Mouse (Mus musculus) neural tube, embryonic 14.5 days (tissue): ENCODE measurements around the gene Katna1. TPM values are rescaled to one million over a fixed set of nuclear protein-coding genes. Genes with fewer than 3 reads are reported as not detected.

Source experiments
- ATAC-seq: fragments of 200-750 bp; cut with Nextera tagmentation; 2 replicates; pipeline ENCODE4 v1.8.0; 2017; ENCODE audit warnings: low read depth, mild to moderate bottlenecking, moderate TSS enrichment, moderate library complexity
- H3K27ac ChIP-seq: fragments of 300-500 bp; sonication (generic); 2 replicates; pipeline ENCODE4 v1.5.1; 2014; ENCODE audit warnings: low read depth, mild to moderate bottlenecking, control low read depth, low read length, moderate library complexity, mixed read lengths
- H3K27me3 ChIP-seq: fragments of 300-500 bp; sonication (generic); 2 replicates; pipeline ENCODE4 v1.6.1; 2014; ENCODE audit warnings: low read length; ENCODE audit not compliant: control insufficient read depth, insufficient read depth
- H3K36me3 ChIP-seq: fragments of 300-500 bp; sonication (generic); 2 replicates; pipeline ENCODE4 v1.6.1; 2014; ENCODE audit warnings: low read length, mixed read lengths; ENCODE audit not compliant: control insufficient read depth, insufficient read depth
- H3K4me1 ChIP-seq: fragments of 300-500 bp; sonication (generic); 2 replicates; pipeline ENCODE4 v1.6.1; 2014; ENCODE audit warnings: low read length; ENCODE audit not compliant: control insufficient read depth, insufficient read depth
- H3K4me2 ChIP-seq: fragments of 300-500 bp; sonication (generic); 2 replicates; pipeline ENCODE4 v1.6.1; 2014; ENCODE audit warnings: mild to moderate bottlenecking, low read depth, low read length, control low read depth
- H3K4me3 ChIP-seq: fragments of 300-500 bp; sonication (generic); 2 replicates; pipeline ENCODE4 v1.5.1; 2014; ENCODE audit warnings: low read depth, low read length, control low read depth, mixed read lengths
- H3K9ac ChIP-seq: fragments of 300-500 bp; sonication (generic); replicated peaks from 2 replicates; pipeline ENCODE4 v1.6.1; 2014; ENCODE audit warnings: low read depth, mild to moderate bottlenecking, control low read depth, low read length, mixed read lengths
- H3K9me3 ChIP-seq: fragments of 300-500 bp; sonication (generic); 2 replicates; pipeline ENCODE4 v1.6.1; 2016; ENCODE audit warnings: low read length; ENCODE audit not compliant: control insufficient read depth
- WGBS: fragments of 180-500 bp; shearing (Covaris S2); extraction: QIAGEN DNeasy Blood & Tissue Kit; methylation state at CpG from one replicate; pipeline ENCODE4 v1.1.7; 2014; 5-methylcytosine and 5-hydroxymethylcytosine counted together
- polyA plus RNA-seq: library from polyadenylated mRNA; unstranded; fragments of >200 nt; fragmentation: Nextera tagmentation; extraction: Ambion mirVana; gene quantifications from 2 replicates; pipeline ENCODE4 v1.2.1, GENCODE M21; 2014

Gene Katna1
- 32.3 and 34.2 TPM in 2 replicates for polyA plus RNA-seq

GRCm38 (mm10) chr10:7725751-7726500 lies at the start of gene Katna1:
Gene Katna1, plus strand, starts transcription at chr10:7726000.
- Histone ChIP-seq H3K4me3 (peak within 1 kb of the TSS; percentile 68), H3K36me3 (no peaks in the 10 kb centered on the region), H3K9ac (peak within 1 kb of the TSS; percentile 65), H3K27ac (peak within 1 kb of the TSS; percentile 61), H3K4me2 (peak within 1 kb of the TSS; percentile 96), H3K4me1 (peaks cover 6% of the 10 kb centered on the region; the same call in 1 of the 2 replicates), H3K27me3 (no peaks in the 10 kb centered on the region), H3K9me3 (no peaks in the 10 kb centered on the region)
- WGBS: under 1% methylated on average over 44 of the region's 49 CpGs
- peak; percentile 99 for ATAC-seq

- H3K9me3 ChIP-seq: no peaks in the 10 kb centered on the region
- H3K4me2 ChIP-seq: peak within 1 kb of the TSS; percentile 91
- H3K4me3 ChIP-seq: peak within 1 kb of the TSS; percentile 96
- peak within 1 kb of the TSS; percentile 99 for H3K9ac ChIP-seq
- ATAC-seq: peak; percentile 92
- peaks cover 11% of the 10 kb centered on the region for H3K36me3 ChIP-seq
- under 1% methylated on average over 59 of the region's 65 CpGs for WGBS
- no peaks in the 10 kb centered on the region; the same call in 1 of the 2 replicates for H3K27me3 ChIP-seq
- peak within 1 kb of the TSS; percentile 95 for H3K27ac ChIP-seq
- H3K4me1 ChIP-seq: peaks cover 28% of the 10 kb centered on the region
Measured at GRCm38 (mm10) chr10:7680731-7681301, 45.0 kb upstream of the Katna1 start, which contains the start of the genes Pcmt1 and Lats1. Gene Pcmt1, minus strand, starts transcription at chr10:7681136. Gene Lats1, plus strand, starts transcription at chr10:7681214.

- Histone ChIP-seq H3K27ac (peak overlapping the region; percentile 95), H3K4me2 (peak overlapping the region; percentile 91), H3K27me3 (no peaks in the 10 kb centered on the region; the same call in 1 of the 2 replicates), H3K9me3 (no peaks in the 10 kb centered on the region), H3K9ac (peak overlapping the region; percentile 99), H3K36me3 (peaks cover 7% of the 10 kb centered on the region), H3K4me3 (peak overlapping the region; percentile 96), H3K4me1 (peaks cover 28% of the 10 kb centered on the region)
- ATAC-seq: peak; percentile 81
- under 1% methylated on average over 64 of the region's 64 CpGs for WGBS
Measured at GRCm38 (mm10) chr10:7681343-7682025, 44.3 kb upstream of the Katna1 start.

- Histone ChIP-seq H3K4me3 (peak overlapping the region; percentile 96), H3K4me1 (peaks cover 28% of the 10 kb centered on the region), H3K36me3 (peaks cover 3% of the 10 kb centered on the region; the same call in 1 of the 2 replicates), H3K27me3 (no peaks in the 10 kb centered on the region; the same call in 1 of the 2 replicates), H3K9me3 (no peaks in the 10 kb centered on the region), H3K9ac (peak overlapping the region; percentile 99), H3K4me2 (peak overlapping the region; percentile 91), H3K27ac (no peak overlapping the region)
- WGBS: 65% methylated on average over 3 of the region's 3 CpGs
- ATAC-seq: no peak
Measured at GRCm38 (mm10) chr10:7682249-7682648, 43.6 kb upstream of the Katna1 start.

GRCm38 (mm10) chr10:7686902-7687301 lies 38.9 kb upstream of the Katna1 start:
- Histone ChIP-seq H3K27me3 (no peaks in the 10 kb centered on the region), H3K4me2 (no peak overlapping the region), H3K9ac (no peak overlapping the region), H3K36me3 (peaks cover 2% of the 10 kb centered on the region), H3K9me3 (no peaks in the 10 kb centered on the region), H3K4me1 (peaks cover 12% of the 10 kb centered on the region), H3K4me3 (no peak overlapping the region), H3K27ac (no peak overlapping the region)
- no peak for ATAC-seq
- 93% methylated on average over 6 of the region's 6 CpGs for WGBS

- Histone ChIP-seq H3K9ac (no peak overlapping the region), H3K36me3 (peaks cover 51% of the 10 kb centered on the region), H3K9me3 (no peaks in the 10 kb centered on the region), H3K4me2 (no peak overlapping the region), H3K27ac (no peak overlapping the region), H3K27me3 (no peaks in the 10 kb centered on the region), H3K4me3 (no peak overlapping the region), H3K4me1 (no peaks in the 10 kb centered on the region)
- no peak for ATAC-seq
Measured at GRCm38 (mm10) chr10:7695286-7695685, 30.5 kb upstream of the Katna1 start.

GRCm38 (mm10) chr10:7700120-7700519 lies 25.7 kb upstream of the Katna1 start:
- ATAC-seq: no peak
- Histone ChIP-seq H3K27ac (no peak overlapping the region), H3K4me2 (no peak overlapping the region), H3K9ac (no peak overlapping the region), H3K36me3 (peaks cover 59% of the 10 kb centered on the region), H3K4me1 (no peaks in the 10 kb centered on the region), H3K27me3 (no peaks in the 10 kb centered on the region), H3K4me3 (no peak overlapping the region), H3K9me3 (no peaks in the 10 kb centered on the region)
- 91% methylated on average over 3 of the region's 3 CpGs for WGBS

- no peak overlapping the region for H3K4me3 ChIP-seq
- no peaks in the 10 kb centered on the region for H3K4me1 ChIP-seq
- no peak overlapping the region for H3K27ac ChIP-seq
- 98% methylated on average over 6 of the region's 6 CpGs for WGBS
- no peak overlapping the region for H3K4me2 ChIP-seq
- H3K9ac ChIP-seq: no peak overlapping the region
- ATAC-seq: no peak
- H3K9me3 ChIP-seq: no peaks in the 10 kb centered on the region
- no peaks in the 10 kb centered on the region for H3K27me3 ChIP-seq
- H3K36me3 ChIP-seq: peaks cover 53% of the 10 kb centered on the region
Measured at GRCm38 (mm10) chr10:7702586-7702985, 23.2 kb upstream of the Katna1 start.
